Mouse (Mus musculus): ENCODE measurements around the gene Atrn.

DNA sequence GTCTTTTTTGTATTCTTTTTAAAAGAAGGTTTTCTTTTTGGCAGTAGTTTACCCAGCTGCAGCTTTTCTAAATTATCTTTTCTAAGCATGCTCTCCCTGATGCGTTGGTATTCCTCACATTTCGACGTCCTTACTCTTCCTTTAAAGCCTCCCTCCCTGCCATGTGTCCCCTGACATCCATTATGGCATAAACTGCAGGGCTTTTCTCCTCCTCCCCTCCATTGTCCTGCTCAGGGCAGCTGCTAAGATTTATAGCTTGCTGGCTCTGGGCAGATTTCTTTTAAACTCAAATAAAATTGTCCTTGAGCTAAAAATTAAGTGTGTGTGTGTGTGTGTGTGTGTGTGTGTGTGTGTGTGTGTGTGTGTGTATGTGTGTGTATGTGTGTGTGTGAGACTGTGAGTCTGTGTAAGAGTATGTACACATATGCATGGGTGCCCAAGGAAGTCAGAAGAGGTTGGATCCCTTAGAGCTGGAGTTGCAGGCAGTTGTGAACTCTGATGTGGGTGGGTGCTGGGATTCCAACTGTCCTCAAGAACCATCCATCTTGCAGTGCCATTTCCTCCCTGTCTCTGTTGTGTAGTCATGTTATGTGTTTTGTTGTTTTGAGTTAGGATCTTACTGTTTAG, 10.3 kb downstream of the Atrn start:
- TF ChIP-seq POLR2A (IDR thresholded peaks at IDR 0.05; ENCODE audit: borderline replicate concordance, control insufficient read depth, low read depth, low read length): no peak
- no peak for TF ChIP-seq CTCF (IDR thresholded peaks at IDR 0.05; ENCODE audit: control insufficient read depth, insufficient read depth, low read length)
